Mouse (Mus musculus) heart, embryonic 11.5 days (tissue): ENCODE measurements at regions not wholly inside any gene's neighbourhood (a gene's known extent, or its start where the extent isn't known, plus 50 kb on each side); places are given as distances from the start of the nearest gene placed in this dataset.

Experiments
- ATAC-seq: fragments of 200-750 bp; cut with Nextera tagmentation; replicated peaks from 2 replicates; pipeline ENCODE4 v1.8.0; 2017; ENCODE audit warnings: moderate library complexity; ENCODE audit not compliant: insufficient number of reproducible peaks, low FRiP score, low TSS enrichment
- H3K27ac ChIP-seq: fragments of 300-500 bp; sonication (generic); 2 replicates; pipeline ENCODE4 v1.5.1; 2014; ENCODE audit warnings: mild to moderate bottlenecking, low read depth, low read length
- H3K27me3 ChIP-seq: fragments of 300-500 bp; sonication (generic); 2 replicates; pipeline ENCODE4 v1.6.1; 2014; ENCODE audit warnings: mild to moderate bottlenecking, low read length, mixed read lengths; ENCODE audit not compliant: control insufficient read depth, insufficient read depth
- H3K36me3 ChIP-seq: fragments of 300-500 bp; sonication (generic); 2 replicates; pipeline ENCODE4 v1.6.1; 2014; ENCODE audit warnings: mild to moderate bottlenecking, low read length, moderate library complexity, mixed read lengths; ENCODE audit not compliant: control insufficient read depth, insufficient read depth
- H3K4me1 ChIP-seq: fragments of 300-500 bp; sonication (generic); 2 replicates; pipeline ENCODE4 v1.6.1; 2014; ENCODE audit warnings: low read length; ENCODE audit not compliant: control insufficient read depth, insufficient read depth
- H3K4me2 ChIP-seq: fragments of 300-500 bp; sonication (generic); 2 replicates; pipeline ENCODE4 v1.6.1; 2014; ENCODE audit warnings: mild to moderate bottlenecking, moderate library complexity
- H3K4me3 ChIP-seq: fragments of 300-500 bp; sonication (generic); 2 replicates; pipeline ENCODE4 v1.5.1; 2014; ENCODE audit warnings: low read depth, low read length
- H3K9ac ChIP-seq: fragments of 300-500 bp; sonication (generic); 2 replicates; pipeline ENCODE4 v1.6.1; 2014; ENCODE audit warnings: mild to moderate bottlenecking, low read depth, low read length, moderate library complexity
- H3K9me3 ChIP-seq: fragments of 300-500 bp; sonication (generic); replicated peaks from 2 replicates; pipeline ENCODE4 v1.6.1; 2016; ENCODE audit warnings: low read length; ENCODE audit not compliant: control insufficient read depth
- WGBS: fragments of 180-500 bp; shearing (Covaris S2); extraction: QIAGEN DNeasy Blood & Tissue Kit; methylation state at CpG from one replicate; pipeline ENCODE4 v1.1.7; 2014; ENCODE audit not compliant: insufficient replicate concordance; 5-methylcytosine and 5-hydroxymethylcytosine counted together

GRCm38 (mm10) chr13:111860931-111861330, 52.1 kb upstream of the Map3k1 start:
- no peak for ATAC-seq

GRCm38 (mm10) chr13:111862316-111862715, 53.5 kb upstream of the Map3k1 start:
- no peak overlapping the region for H3K4me3 ChIP-seq
- no peaks in the 10 kb centered on the region for H3K36me3 ChIP-seq
- no peak for ATAC-seq
- no peak overlapping the region for H3K4me2 ChIP-seq
- no peaks in the 10 kb centered on the region for H3K9me3 ChIP-seq
- H3K27me3 ChIP-seq, result no peaks in the 10 kb centered on the region
- H3K9ac ChIP-seq, result no peak overlapping the region
- 66% methylated on average over 8 of the region's 8 CpGs for WGBS
- H3K27ac ChIP-seq, result no peak overlapping the region
- H3K4me1 ChIP-seq, result no peaks in the 10 kb centered on the region

More at GRCm38 (mm10) chr13:111860931-111861330, 52.1 kb upstream of the Map3k1 start:
- Histone ChIP-seq H3K36me3 (no peaks in the 10 kb centered on the region), H3K4me1 (no peaks in the 10 kb centered on the region), H3K9ac (no peak overlapping the region), H3K27me3 (no peaks in the 10 kb centered on the region), H3K9me3 (no peaks in the 10 kb centered on the region), H3K4me2 (no peak overlapping the region), H3K4me3 (no peak overlapping the region), H3K27ac (no peak overlapping the region)
- WGBS, result 76% methylated on average over 3 of the region's 3 CpGs

- H3K9ac ChIP-seq, result no peak overlapping the region
- 86% methylated on average over 7 of the region's 7 CpGs for WGBS
Measured at GRCm38 (mm10) chr13:111865956-111866355, 57.2 kb upstream of the Map3k1 start.

GRCm38 (mm10) chr13:111867261-111867660, 58.5 kb upstream of the Map3k1 start:
- no peak overlapping the region for H3K9ac ChIP-seq
- H3K27me3 ChIP-seq, result no peaks in the 10 kb centered on the region; the same call in 1 of the 2 replicates
- ATAC-seq, result no peak
- 76% methylated on average over 2 of the region's 2 CpGs for WGBS
- H3K27ac ChIP-seq, result peak overlapping the region; percentile 87
- H3K4me2 ChIP-seq, result peak overlapping the region; percentile 64
- H3K36me3 ChIP-seq, result no peaks in the 10 kb centered on the region
- H3K9me3 ChIP-seq, result no peaks in the 10 kb centered on the region
- H3K4me1 ChIP-seq, result peaks cover 22% of the 10 kb centered on the region
- no peak overlapping the region for H3K4me3 ChIP-seq

More at GRCm38 (mm10) chr13:111865956-111866355, 57.2 kb upstream of the Map3k1 start:
- H3K4me1 ChIP-seq, result peaks cover 22% of the 10 kb centered on the region
- ATAC-seq, result no peak
- H3K4me3 ChIP-seq, result no peak overlapping the region
- no peak overlapping the region for H3K27ac ChIP-seq
- H3K4me2 ChIP-seq, result no peak overlapping the region
- no peaks in the 10 kb centered on the region for H3K9me3 ChIP-seq
- no peaks in the 10 kb centered on the region for H3K36me3 ChIP-seq
- H3K27me3 ChIP-seq, result no peaks in the 10 kb centered on the region

- Histone ChIP-seq H3K4me2 (peak overlapping the region; percentile 64), H3K27ac (peak overlapping the region; percentile 87), H3K27me3 (no peaks in the 10 kb centered on the region; the same call in 1 of the 2 replicates), H3K36me3 (no peaks in the 10 kb centered on the region), H3K9ac (peak overlapping the region; percentile 69), H3K4me1 (peaks cover 22% of the 10 kb centered on the region), H3K4me3 (peak overlapping the region; percentile 24), H3K9me3 (no peaks in the 10 kb centered on the region)
- 17% methylated on average over 31 of the region's 31 CpGs for WGBS
- peak; percentile 66 for ATAC-seq
Measured at GRCm38 (mm10) chr13:111867763-111868725, 59.3 kb upstream of the Map3k1 start.

GRCm38 (mm10) chr13:111868947-111869346, 60.2 kb upstream of the Map3k1 start:
- Histone ChIP-seq H3K4me2 (peak overlapping the region; percentile 64), H3K36me3 (no peaks in the 10 kb centered on the region), H3K4me3 (no peak overlapping the region), H3K9ac (no peak overlapping the region), H3K27ac (no peak overlapping the region), H3K9me3 (no peaks in the 10 kb centered on the region), H3K4me1 (peaks cover 22% of the 10 kb centered on the region), H3K27me3 (no peaks in the 10 kb centered on the region; the same call in 1 of the 2 replicates)
- ATAC-seq, result no peak
- WGBS, result 34% methylated on average over 3 of the region's 3 CpGs

GRCm38 (mm10) chr13:111869771-111870437, 61.1 kb upstream of the Map3k1 start:
- 14% methylated on average over 17 of the region's 17 CpGs for WGBS
- H3K27me3 ChIP-seq, result no peaks in the 10 kb centered on the region; the same call in 1 of the 2 replicates
- no peak overlapping the region for H3K27ac ChIP-seq
- H3K4me2 ChIP-seq, result peak overlapping the region; percentile 53
- ATAC-seq, result peak; percentile 36; the same call in 1 of the 2 replicates
- no peak overlapping the region for H3K9ac ChIP-seq
- H3K9me3 ChIP-seq, result no peaks in the 10 kb centered on the region
- H3K4me1 ChIP-seq, result peaks cover 22% of the 10 kb centered on the region
- H3K4me3 ChIP-seq, result no peak overlapping the region
- no peaks in the 10 kb centered on the region for H3K36me3 ChIP-seq

GRCm38 (mm10) chr13:111870505-111870904, 61.7 kb upstream of the Map3k1 start:
- no peak overlapping the region for H3K27ac ChIP-seq

More at GRCm38 (mm10) chr13:111870505-111870904, 61.7 kb upstream of the Map3k1 start:
- Histone ChIP-seq H3K27me3 (no peaks in the 10 kb centered on the region; the same call in 1 of the 2 replicates), H3K9ac (no peak overlapping the region), H3K9me3 (no peaks in the 10 kb centered on the region), H3K4me2 (no peak overlapping the region), H3K4me3 (no peak overlapping the region), H3K4me1 (peaks cover 22% of the 10 kb centered on the region), H3K36me3 (no peaks in the 10 kb centered on the region)
- WGBS, result 79% methylated on average over 4 of the region's 4 CpGs
- no peak for ATAC-seq
